Mouse (Mus musculus) midbrain, embryonic 16.5 days (tissue): Measurements from ENCODE around the gene Gm13696. TPM values are rescaled to one million over a fixed set of nuclear protein-coding genes. Genes with fewer than 3 reads are reported as not detected.
A peak's percentile ranks its signal among the peaks of the same experiment; 100 is the strongest.
"Not testable (repeated sequence)": the region's sequence is repeated elsewhere in the genome, so short reads cannot be mapped to it uniquely, and the experiment has no call there.

Experiments used
- ATAC-seq: fragments of 200-750 bp; cut with Nextera tagmentation; 2 replicates; pipeline ENCODE4 v1.8.0; 2017; ENCODE audit warnings: moderate TSS enrichment
- H3K27ac ChIP-seq: fragments of 300-500 bp; sonication (generic); 2 replicates; pipeline ENCODE4 v1.5.1; 2014; ENCODE audit warnings: mild to moderate bottlenecking, low read length, mixed read lengths
- H3K27me3 ChIP-seq: fragments of 300-500 bp; sonication (generic); 2 replicates; pipeline ENCODE4 v1.6.1; 2014; ENCODE audit warnings: low read depth, low read length, mixed read lengths; ENCODE audit not compliant: control insufficient read depth, insufficient read depth
- H3K36me3 ChIP-seq: fragments of 300-500 bp; sonication (generic); 2 replicates; pipeline ENCODE4 v1.6.1; 2014; ENCODE audit warnings: mild to moderate bottlenecking, low read length, moderate library complexity, mixed read lengths; ENCODE audit not compliant: control insufficient read depth, insufficient read depth
- H3K4me1 ChIP-seq: fragments of 300-500 bp; sonication (generic); 2 replicates; pipeline ENCODE4 v1.6.1; 2014; ENCODE audit warnings: mild to moderate bottlenecking, low read length, mixed read lengths; ENCODE audit not compliant: control insufficient read depth, insufficient read depth
- H3K4me2 ChIP-seq: fragments of 300-500 bp; sonication (generic); 2 replicates; pipeline ENCODE4 v1.6.1; 2014; ENCODE audit warnings: mild to moderate bottlenecking, low read length, mixed read lengths
- H3K4me3 ChIP-seq: fragments of 300-500 bp; sonication (generic); 2 replicates; pipeline ENCODE4 v1.5.1; 2014; ENCODE audit warnings: low read depth, mild to moderate bottlenecking, low read length, moderate library complexity, mixed read lengths
- H3K9ac ChIP-seq: fragments of 300-500 bp; sonication (generic); 2 replicates; pipeline ENCODE4 v1.6.1; 2014; ENCODE audit warnings: low read depth, low read length, mixed read lengths
- H3K9me3 ChIP-seq: fragments of 300-500 bp; sonication (generic); replicated peaks from 2 replicates; pipeline ENCODE4 v1.6.1; 2014; ENCODE audit warnings: mild to moderate bottlenecking, low read length, mixed read lengths; ENCODE audit not compliant: control insufficient read depth, poor library complexity, severe bottlenecking
- WGBS: fragments of 180-500 bp; shearing (Covaris S2); extraction: QIAGEN DNeasy Blood & Tissue Kit; methylation state at CpG from one replicate; pipeline ENCODE4 v1.1.7; 2014; 5-methylcytosine and 5-hydroxymethylcytosine counted together
- polyA plus RNA-seq: library from polyadenylated mRNA; unstranded; fragments of >200 nt; fragmentation: Nextera tagmentation; extraction: Ambion mirVana; gene quantifications from 2 replicates; pipeline ENCODE4 v1.2.1, GENCODE M21; 2015

Gm13696 gene
- polyA plus RNA-seq = not detected in 2 replicates

GRCm38 (mm10) chr2:83972823-83973222, at the start of gene Gm13696:
Gm13696 (plus strand) TSS chr2:83973123.
- H3K36me3 ChIP-seq, H3K4me1 ChIP-seq, H3K9me3 ChIP-seq, H3K4me2 ChIP-seq, H3K27ac ChIP-seq, H3K4me3 ChIP-seq, ATAC-seq, H3K27me3 ChIP-seq, H3K9ac ChIP-seq: not testable (repeated sequence)
- WGBS = no CpG with 5 or more reads among the region's 6 CpGs

- Histone ChIP-seq H3K36me3 (no peaks in the 10 kb centered on the region), H3K27ac (no peak overlapping the region), H3K4me2 (no peak overlapping the region), H3K4me3 (no peak overlapping the region), H3K9ac (no peak overlapping the region), H3K9me3 (no peaks in the 10 kb centered on the region), H3K4me1 (no peaks in the 10 kb centered on the region), H3K27me3 (no peaks in the 10 kb centered on the region)
- ATAC-seq = no peak
- WGBS = 31% methylated on average over 2 of the region's 2 CpGs
Measured at GRCm38 (mm10) chr2:83929478-83930088, 43.3 kb upstream of the Gm13696 start.

GRCm38 (mm10) chr2:83940931-83941361, 32.0 kb upstream of the Gm13696 start, which contains the start of gene Zswim2:
Zswim2 (minus strand) TSS chr2:83941228.
- H3K27ac ChIP-seq = peak within 1 kb of the TSS; percentile 61
- H3K4me1 ChIP-seq = peaks cover 6% of the 10 kb centered on the region; the same call in 1 of the 2 replicates

DNA sequence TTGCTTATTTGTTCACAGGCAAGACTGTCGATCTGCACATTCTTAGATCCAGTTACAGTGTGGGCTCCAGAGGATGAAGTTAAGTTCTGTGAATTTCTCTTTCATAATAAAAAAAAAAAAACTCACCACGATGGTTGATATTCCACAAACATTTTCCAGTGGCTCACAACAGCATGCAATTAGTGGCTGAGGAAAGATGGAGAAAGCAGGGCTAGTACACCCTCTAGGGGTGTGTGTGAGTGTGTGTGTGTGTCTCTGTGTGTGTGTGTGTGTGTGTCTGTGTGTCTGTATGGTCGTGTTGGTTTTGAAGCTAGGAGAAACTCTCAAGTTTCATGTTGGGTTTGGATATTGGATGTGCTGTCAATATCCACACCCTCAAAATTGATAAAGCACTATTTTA, 31.5 kb upstream of the Gm13696 start:
- H3K36me3 ChIP-seq = no peaks in the 10 kb centered on the region
- no peak overlapping the region for H3K9ac ChIP-seq
- H3K27ac ChIP-seq = no peak overlapping the region
- H3K4me3 ChIP-seq = peak overlapping the region; percentile 42
- H3K9me3 ChIP-seq = no peaks in the 10 kb centered on the region
- peaks cover 6% of the 10 kb centered on the region; the same call in 1 of the 2 replicates for H3K4me1 ChIP-seq
- H3K4me2 ChIP-seq = peak overlapping the region; percentile 72
- peak; percentile 70 for ATAC-seq
- H3K27me3 ChIP-seq = no peaks in the 10 kb centered on the region
- 22% methylated on average over 3 of the region's 3 CpGs for WGBS

More at GRCm38 (mm10) chr2:83940931-83941361, 32.0 kb upstream of the Gm13696 start, which contains the start of gene Zswim2:
- H3K4me3 ChIP-seq = peak within 1 kb of the TSS; percentile 42
- H3K9me3 ChIP-seq = no peaks in the 10 kb centered on the region
- WGBS = under 1% methylated on average over 20 of the region's 20 CpGs
- ATAC-seq = peak; percentile 100
- H3K9ac ChIP-seq = peak within 1 kb of the TSS; percentile 50
- no peaks in the 10 kb centered on the region for H3K27me3 ChIP-seq
- no peaks in the 10 kb centered on the region for H3K36me3 ChIP-seq
- peak within 1 kb of the TSS; percentile 72 for H3K4me2 ChIP-seq

- Histone ChIP-seq H3K9me3 (no peaks in the 10 kb centered on the region), H3K4me3 (no peak overlapping the region), H3K4me1 (peaks cover 6% of the 10 kb centered on the region; the same call in 1 of the 2 replicates), H3K4me2 (no peak overlapping the region), H3K27me3 (no peaks in the 10 kb centered on the region), H3K27ac (no peak overlapping the region), H3K36me3 (no peaks in the 10 kb centered on the region), H3K9ac (no peak overlapping the region)
- WGBS = 81% methylated on average over 4 of the region's 4 CpGs
- no peak for ATAC-seq
Measured at GRCm38 (mm10) chr2:83941792-83942191, 31.1 kb upstream of the Gm13696 start.

DNA sequence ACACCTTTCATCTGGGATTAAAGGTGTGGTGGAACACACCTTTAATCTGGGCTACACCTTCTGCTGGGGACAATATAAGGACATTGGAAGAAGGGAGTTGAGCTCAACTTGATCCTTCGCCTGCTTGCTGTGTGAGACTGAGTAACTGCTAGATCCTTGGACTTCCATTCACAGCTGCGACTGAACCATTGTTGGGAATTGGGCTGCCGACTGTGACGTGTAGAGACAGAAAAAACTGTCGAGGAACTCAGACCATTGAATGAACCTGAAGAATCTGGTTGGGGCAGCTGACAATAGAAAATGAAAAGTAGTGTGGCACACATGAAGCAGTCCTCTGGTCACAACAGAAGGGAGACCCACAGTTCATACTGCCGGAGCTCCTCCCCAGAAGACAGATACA, 17.5 kb upstream of the Gm13696 start, which contains the start of gene Gm13698:
Gene Gm13698 (plus strand): TSS at position 301 of the 400 bp plus-strand sequence.
- WGBS = no CpG with 5 or more reads among the region's 6 CpGs
- H3K4me1 ChIP-seq, H3K4me3 ChIP-seq, ATAC-seq, H3K9ac ChIP-seq, H3K4me2 ChIP-seq, H3K27me3 ChIP-seq, H3K9me3 ChIP-seq, H3K36me3 ChIP-seq, H3K27ac ChIP-seq: not testable (repeated sequence)

- not testable (repeated sequence) for H3K27me3 ChIP-seq, H3K4me3 ChIP-seq, H3K27ac ChIP-seq, H3K36me3 ChIP-seq, H3K4me2 ChIP-seq, H3K4me1 ChIP-seq, ATAC-seq, H3K9ac ChIP-seq, H3K9me3 ChIP-seq
- WGBS = no CpG with 5 or more reads among the region's 6 CpGs
Measured at GRCm38 (mm10) chr2:83961203-83961602, 11.7 kb upstream of the Gm13696 start, which contains the start of gene Gm13693. Gm13693 (plus strand) TSS chr2:83961503.

DNA sequence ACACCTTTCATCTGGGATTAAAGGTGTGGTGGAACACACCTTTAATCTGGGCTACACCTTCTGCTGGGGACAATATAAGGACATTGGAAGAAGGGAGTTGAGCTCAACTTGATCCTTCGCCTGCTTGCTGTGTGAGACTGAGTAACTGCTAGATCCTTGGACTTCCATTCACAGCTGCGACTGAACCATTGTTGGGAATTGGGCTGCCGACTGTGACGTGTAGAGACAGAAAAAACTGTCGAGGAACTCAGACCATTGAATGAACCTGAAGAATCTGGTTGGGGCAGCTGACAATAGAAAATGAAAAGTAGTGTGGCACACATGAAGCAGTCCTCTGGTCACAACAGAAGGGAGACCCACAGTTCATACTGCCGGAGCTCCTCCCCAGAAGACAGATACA, 5.9 kb upstream of the Gm13696 start, which contains the start of gene Gm13695:
Gene Gm13695 (plus strand): TSS at position 301 of the 400 bp plus-strand sequence.
- H3K9me3 ChIP-seq, H3K4me1 ChIP-seq, H3K36me3 ChIP-seq, H3K4me3 ChIP-seq, H3K27me3 ChIP-seq, ATAC-seq, H3K4me2 ChIP-seq, H3K27ac ChIP-seq, H3K9ac ChIP-seq: not testable (repeated sequence)
- no CpG with 5 or more reads among the region's 6 CpGs for WGBS

DNA sequence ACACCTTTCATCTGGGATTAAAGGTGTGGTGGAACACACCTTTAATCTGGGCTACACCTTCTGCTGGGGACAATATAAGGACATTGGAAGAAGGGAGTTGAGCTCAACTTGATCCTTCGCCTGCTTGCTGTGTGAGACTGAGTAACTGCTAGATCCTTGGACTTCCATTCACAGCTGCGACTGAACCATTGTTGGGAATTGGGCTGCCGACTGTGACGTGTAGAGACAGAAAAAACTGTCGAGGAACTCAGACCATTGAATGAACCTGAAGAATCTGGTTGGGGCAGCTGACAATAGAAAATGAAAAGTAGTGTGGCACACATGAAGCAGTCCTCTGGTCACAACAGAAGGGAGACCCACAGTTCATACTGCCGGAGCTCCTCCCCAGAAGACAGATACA, 5.7 kb downstream of the Gm13696 start, which contains the start of gene Gm13694:
Gene Gm13694 (plus strand): TSS at position 301 of the 400 bp plus-strand sequence.
- H3K36me3 ChIP-seq, H3K9me3 ChIP-seq, H3K27ac ChIP-seq, H3K9ac ChIP-seq, ATAC-seq, H3K4me3 ChIP-seq, H3K27me3 ChIP-seq, H3K4me1 ChIP-seq, H3K4me2 ChIP-seq: not testable (repeated sequence)
- no CpG with 5 or more reads among the region's 6 CpGs for WGBS
